Mouse (Mus musculus): Measurements from ENCODE around the gene Eif5b.

DNA sequence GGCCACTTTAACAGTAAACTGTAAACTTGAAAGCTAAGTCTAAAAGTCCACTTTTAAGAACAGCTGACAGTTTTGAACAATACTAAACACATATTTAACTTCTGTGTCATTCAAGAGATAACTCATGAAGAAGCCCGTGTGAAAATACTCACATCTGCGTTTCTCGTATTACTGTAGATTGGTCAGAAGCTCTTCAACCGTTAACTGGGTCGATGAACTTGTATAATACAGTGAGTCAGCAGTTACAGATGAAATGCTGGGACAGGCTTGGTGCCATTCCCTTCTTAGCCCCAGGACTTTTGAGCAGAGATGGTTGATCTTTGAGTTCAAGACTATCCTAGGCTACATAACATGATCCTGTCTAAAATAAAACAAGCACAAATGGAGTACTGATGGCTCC is 33.6 kb downstream of the Eif5b start:
- TF ChIP-seq CTCF (IDR thresholded peaks at IDR 0.05; ENCODE audit: low read depth, low read length) (no peak), GATA2 (IDR thresholded peaks at IDR 0.05; ENCODE audit: borderline replicate concordance, low read depth, low read length) (no peak), GATA1 (IDR thresholded peaks at IDR 0.05; ENCODE audit: borderline replicate concordance, low read length) (no peak)
